Mouse (Mus musculus): ENCODE data around the gene Jag2.
A peak's percentile ranks its signal among the peaks of the same experiment; 100 is the strongest.

Jag2 gene

DNA sequence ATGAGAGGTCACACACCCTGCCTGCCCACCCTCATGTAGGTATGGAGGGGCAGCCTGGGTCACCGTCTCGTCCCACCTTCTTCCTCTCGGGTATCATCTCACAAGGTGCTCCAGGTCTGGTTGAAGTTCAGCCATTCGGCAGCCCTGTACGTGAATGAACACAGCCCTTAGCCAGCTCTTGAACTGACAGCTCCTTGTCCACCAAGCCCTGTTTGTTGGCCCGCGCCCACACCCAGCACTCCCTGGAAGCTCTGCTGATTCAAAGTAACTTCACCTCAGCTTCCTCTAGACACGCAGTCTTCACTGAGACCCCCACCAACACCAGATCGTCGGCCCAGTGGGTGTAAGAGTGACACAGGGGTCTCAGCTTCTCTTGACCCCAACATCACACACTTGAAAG is 56.6 kb downstream of the Jag2 start:
- DNase-seq (ENCODE audit: extremely low read depth, insufficient read length, low spot score) = no peak

DNA sequence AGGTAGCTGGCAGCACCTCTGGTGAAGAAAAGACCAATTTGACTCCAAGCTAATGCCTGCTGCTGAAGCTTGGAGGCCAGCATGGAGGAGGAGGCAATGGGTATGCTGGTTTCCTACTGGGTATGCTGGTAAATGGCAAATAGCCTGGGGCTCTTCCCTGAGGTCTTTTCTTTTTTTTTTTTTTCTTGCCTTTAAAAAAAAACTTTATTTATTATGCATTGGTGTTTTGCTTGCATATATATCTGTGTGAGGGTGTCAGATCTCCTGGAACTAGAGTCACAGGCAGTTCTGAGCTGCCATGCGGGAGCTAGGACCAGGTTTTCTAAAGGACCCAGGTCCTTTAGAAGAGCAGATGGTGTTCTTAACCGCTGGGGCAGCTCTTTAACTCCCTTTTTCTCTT is 58.3 kb downstream of the Jag2 start:
- no peak for DNase-seq (ENCODE audit: extremely low read depth, insufficient read length, low spot score)

DNA sequence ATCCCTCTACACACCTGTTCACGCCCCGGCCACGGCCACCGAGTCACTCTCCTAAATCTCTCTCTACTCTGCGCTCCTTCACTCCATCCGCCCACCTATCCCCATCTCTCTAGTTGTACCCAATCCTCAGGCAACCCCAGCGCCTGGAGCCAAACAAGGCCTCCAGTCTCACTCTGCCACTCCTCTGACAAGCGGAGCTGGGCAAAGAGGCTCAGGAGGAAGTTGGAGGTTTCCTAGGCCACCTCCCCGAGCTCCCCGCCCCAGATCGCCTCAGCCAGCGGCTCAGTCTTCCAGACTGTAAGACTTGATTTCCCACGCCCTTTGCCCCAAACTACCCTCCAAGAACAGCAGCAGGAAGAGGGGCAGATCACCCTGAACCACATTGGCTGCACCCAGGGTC is 58.8 kb downstream of the Jag2 start:
- no peak for DNase-seq (ENCODE audit: extremely low read depth, insufficient read length, low spot score)

DNA sequence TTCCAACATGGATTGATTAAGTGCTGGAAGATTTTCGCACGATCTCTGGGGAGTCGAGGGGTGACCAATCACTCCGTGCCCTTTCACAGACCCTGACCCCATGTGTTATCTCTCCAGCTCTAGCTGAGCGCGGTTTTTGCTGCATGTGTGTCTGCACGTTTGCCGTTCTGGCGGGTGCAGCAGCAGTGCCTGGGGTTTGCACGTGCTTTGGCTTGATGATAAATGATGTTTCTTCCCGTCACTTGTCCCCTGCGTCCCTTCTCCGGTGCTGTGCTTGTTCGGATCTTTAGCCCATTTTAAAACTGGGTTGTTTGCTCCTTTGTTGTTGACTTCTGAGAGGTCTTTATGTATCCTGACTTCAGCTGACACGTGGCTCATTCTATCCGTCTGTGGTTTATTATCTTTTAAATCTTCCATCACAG is 59.8 kb downstream of the Jag2 start:
- no peak for DNase-seq (ENCODE audit: extremely low read depth, insufficient read length, low spot score)

- no peak for DNase-seq (ENCODE audit: extremely low read depth, insufficient read length, low spot score)
Observed at GRCm38 (mm10) chr12:112868178-112869087, 61.1 kb downstream of the Jag2 start, which contains the start of gene Gpr132. TSS of gene Gpr132 (minus strand) at chr12:112868228.

DNA sequence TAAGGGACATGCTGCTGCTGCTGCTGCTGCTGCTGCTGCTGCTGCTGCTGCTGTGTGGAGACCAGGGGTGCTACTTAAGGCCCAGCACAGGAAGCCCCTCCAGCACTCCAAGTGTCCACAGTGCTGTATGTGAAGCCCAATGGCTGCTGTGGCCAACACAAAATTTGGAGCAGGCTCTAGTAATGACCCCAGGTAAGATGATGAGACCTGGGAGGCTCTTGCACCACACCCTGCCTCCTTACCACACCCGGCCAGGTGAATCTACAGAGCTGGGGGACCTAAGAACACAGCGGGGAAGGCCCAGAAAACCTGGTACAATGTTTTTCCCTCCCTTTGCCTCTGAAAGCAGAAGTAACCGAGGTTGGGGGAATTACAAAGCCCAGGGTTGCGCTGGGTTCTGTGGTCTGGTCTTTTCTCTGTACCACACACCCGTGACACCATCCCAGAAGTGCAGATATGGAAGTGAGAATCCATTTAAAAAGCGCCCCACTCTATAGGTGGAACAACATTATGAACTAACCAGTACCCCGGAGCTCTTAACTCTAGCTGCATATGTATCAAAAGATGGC is 62.4 kb downstream of the Jag2 start:
- DNase-seq (ENCODE audit: extremely low read depth, insufficient read length, low spot score) = no peak

GRCm38 (mm10) chr12:112866467-112867080 is 63.0 kb downstream of the Jag2 start:
- peak; percentile 67 for DNase-seq (ENCODE audit: extremely low read depth, insufficient read length, low spot score)

GRCm38 (mm10) chr12:112864804-112865203 is 64.8 kb downstream of the Jag2 start:
- no peak for DNase-seq (ENCODE audit: extremely low read depth, insufficient read length, low spot score)

- DNase-seq (ENCODE audit: extremely low read depth, insufficient read length, low spot score) = no peak
Observed at GRCm38 (mm10) chr12:112861911-112862321, 67.7 kb downstream of the Jag2 start.

GRCm38 (mm10) chr12:112860765-112861164 is 68.8 kb downstream of the Jag2 start:
- no peak for DNase-seq (ENCODE audit: extremely low read depth, insufficient read length, low spot score)

- no peak for DNase-seq (ENCODE audit: extremely low read depth, insufficient read length, low spot score)
Observed at GRCm38 (mm10) chr12:112859930-112860329, 69.6 kb downstream of the Jag2 start.

GRCm38 (mm10) chr12:112858581-112859336 is 70.8 kb downstream of the Jag2 start:
- no peak for DNase-seq (ENCODE audit: extremely low read depth, insufficient read length, low spot score)

All from 3134 (cell line).